Mouse (Mus musculus) hindbrain, embryonic 11.5 days (tissue): ENCODE results near the gene Sptlc2. TPM values are rescaled to one million over a fixed set of nuclear protein-coding genes. Genes with fewer than 3 reads are reported as not detected.

Source experiments
- ATAC-seq: fragments of 200-750 bp; cut with Nextera tagmentation; 2 replicates; pipeline ENCODE4 v1.8.0; 2017; ENCODE audit warnings: mild to moderate bottlenecking, moderate TSS enrichment, moderate library complexity; ENCODE audit not compliant: low FRiP score
- DNase-seq: peaks from one replicate; pipeline ENCODE4 v3.0.0-alpha.2; 2015; ENCODE audit warnings: low spot score
- H3K27ac ChIP-seq: fragments of 300-500 bp; sonication (generic); 2 replicates; pipeline ENCODE4 v1.5.1; 2014; ENCODE audit warnings: mild to moderate bottlenecking, low read depth, low read length
- H3K27me3 ChIP-seq: fragments of 300-500 bp; sonication (generic); 2 replicates; pipeline ENCODE4 v1.6.1; 2014; ENCODE audit warnings: mild to moderate bottlenecking, low read length, moderate library complexity, mixed read lengths; ENCODE audit not compliant: control insufficient read depth, insufficient read depth
- H3K36me3 ChIP-seq: fragments of 300-500 bp; sonication (generic); 2 replicates; pipeline ENCODE4 v1.6.1; 2014; ENCODE audit warnings: mild to moderate bottlenecking, low read length, moderate library complexity, mixed read lengths; ENCODE audit not compliant: control insufficient read depth, insufficient read depth
- H3K4me1 ChIP-seq: fragments of 300-500 bp; sonication (generic); replicated peaks from 2 replicates; pipeline ENCODE4 v1.6.1; 2014; ENCODE audit warnings: low read length, mixed read lengths; ENCODE audit not compliant: control insufficient read depth, insufficient read depth
- H3K4me2 ChIP-seq: fragments of 300-500 bp; sonication (generic); replicated peaks from 2 replicates; pipeline ENCODE4 v1.6.1; 2014; ENCODE audit warnings: mild to moderate bottlenecking, low read depth, low read length
- H3K4me3 ChIP-seq: fragments of 300-500 bp; sonication (generic); 2 replicates; pipeline ENCODE4 v1.5.1; 2014; ENCODE audit warnings: low read depth, low read length
- H3K9ac ChIP-seq: fragments of 300-500 bp; sonication (generic); 2 replicates; pipeline ENCODE4 v1.6.1; 2014; ENCODE audit warnings: low read depth, low read length
- H3K9me3 ChIP-seq: fragments of 300-500 bp; sonication (generic); 2 replicates; pipeline ENCODE4 v1.6.1; 2016; ENCODE audit warnings: low read length; ENCODE audit not compliant: control insufficient read depth
- WGBS: fragments of 180-500 bp; shearing (Covaris S2); extraction: QIAGEN DNeasy Blood & Tissue Kit; methylation state at CpG from one replicate; pipeline ENCODE4 v1.1.7; 2014; 5-methylcytosine and 5-hydroxymethylcytosine counted together
- polyA plus RNA-seq: library from polyadenylated mRNA; unstranded; fragments of >200 nt; fragmentation: Nextera tagmentation; extraction: Ambion mirVana; gene quantifications from 2 replicates; pipeline ENCODE4 v1.2.1, GENCODE M21; 2014

Gene Sptlc2
- polyA plus RNA-seq, 1 experiment from 2014 or later = 63.7 TPM

DNA sequence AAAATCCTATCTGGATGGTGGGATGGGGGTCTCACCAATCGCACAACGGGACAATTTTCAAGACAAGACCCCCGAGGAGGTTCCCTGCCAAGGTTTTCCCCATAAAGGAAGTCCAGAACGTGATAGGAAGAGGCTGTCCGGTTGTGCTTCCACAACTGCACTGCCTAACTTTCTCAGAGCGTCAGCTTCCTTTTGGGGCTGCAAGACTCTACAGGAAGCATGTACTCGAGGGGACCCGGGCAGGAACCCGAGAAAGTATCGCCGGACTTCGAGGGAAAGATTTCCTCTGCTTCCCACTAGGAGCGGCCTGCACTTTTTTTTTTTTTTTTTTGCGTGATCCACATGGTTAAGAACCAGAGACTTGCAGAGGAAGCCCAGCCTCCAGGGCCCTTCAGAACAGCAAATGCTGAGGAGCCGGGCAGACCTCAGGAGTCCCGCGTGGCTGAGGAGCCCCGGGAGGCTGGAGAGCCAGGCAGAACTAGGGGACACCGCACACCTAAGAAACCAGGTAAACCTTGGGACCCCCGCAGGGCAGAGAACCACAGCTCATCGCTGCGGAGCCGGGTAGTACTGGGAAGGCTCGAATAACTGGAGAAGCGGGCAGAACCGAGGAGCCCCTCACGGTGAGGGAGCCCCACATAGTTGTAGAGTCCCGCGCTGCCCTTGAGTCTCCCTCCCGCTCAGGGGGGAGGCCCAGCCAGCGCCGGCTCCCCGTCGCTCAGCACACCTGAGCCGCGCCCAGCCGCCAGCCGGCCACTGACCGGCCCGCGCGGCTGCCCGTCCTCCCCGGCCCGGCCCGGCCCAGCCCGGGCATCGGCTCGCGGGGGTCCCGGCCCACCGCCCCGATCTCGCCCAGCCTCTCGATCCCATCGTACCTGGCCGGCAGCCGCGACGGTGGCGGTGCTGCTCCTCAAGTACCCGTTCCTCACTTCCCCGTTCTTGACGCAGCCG is 709 bp downstream of the Sptlc2 start:
- Histone ChIP-seq H3K9ac (peak overlapping the region; percentile 91), H3K4me2 (peak overlapping the region; percentile 94), H3K36me3 (no peaks in the 10 kb centered on the region), H3K4me1 (no peaks in the 10 kb centered on the region), H3K4me3 (peak overlapping the region; percentile 99), H3K9me3 (no peaks in the 10 kb centered on the region), H3K27me3 (no peaks in the 10 kb centered on the region), H3K27ac (peak overlapping the region; percentile 68; the same call in 1 of the 2 replicates)
- ATAC-seq = peak; percentile 59
- DNase-seq = peak; percentile 28
- 3% methylated on average over 53 of the region's 65 CpGs for WGBS

- H3K27ac ChIP-seq = no peak overlapping the region
- H3K4me3 ChIP-seq = no peak overlapping the region
- no peak overlapping the region for H3K4me2 ChIP-seq
- 86% methylated on average over 3 of the region's 3 CpGs for WGBS
- H3K9me3 ChIP-seq = no peaks in the 10 kb centered on the region
- H3K36me3 ChIP-seq = no peaks in the 10 kb centered on the region
- H3K9ac ChIP-seq = no peak overlapping the region
- ATAC-seq (no peak), DNase-seq (no peak)
- H3K4me1 ChIP-seq = no peaks in the 10 kb centered on the region
- no peaks in the 10 kb centered on the region for H3K27me3 ChIP-seq
These were observed 3.1 kb downstream of the Sptlc2 start for GRCm38 (mm10) chr12:87385051-87385450.

DNA sequence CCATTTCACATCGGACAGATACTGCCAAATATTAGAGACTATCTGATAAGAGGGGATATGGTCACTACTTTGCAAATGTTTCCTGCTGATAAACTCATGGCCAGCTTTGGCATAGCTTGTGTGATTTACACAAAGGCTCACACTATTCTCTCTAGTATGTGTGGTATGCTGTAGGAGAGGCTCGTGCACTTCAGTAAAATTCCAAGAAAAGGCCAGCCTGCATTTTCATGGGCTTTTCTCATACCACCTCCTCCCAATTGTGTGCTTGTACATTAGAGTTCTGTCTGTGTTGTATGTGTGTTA is 6.8 kb downstream of the Sptlc2 start:
- Histone ChIP-seq H3K36me3 (no peaks in the 10 kb centered on the region), H3K4me3 (no peak overlapping the region), H3K4me1 (no peaks in the 10 kb centered on the region), H3K9me3 (no peaks in the 10 kb centered on the region), H3K9ac (no peak overlapping the region), H3K27ac (no peak overlapping the region), H3K4me2 (no peak overlapping the region), H3K27me3 (no peaks in the 10 kb centered on the region)
- no peak for ATAC-seq
- WGBS = 84% methylated on average over 2 of the region's 2 CpGs
- DNase-seq = no peak

DNA sequence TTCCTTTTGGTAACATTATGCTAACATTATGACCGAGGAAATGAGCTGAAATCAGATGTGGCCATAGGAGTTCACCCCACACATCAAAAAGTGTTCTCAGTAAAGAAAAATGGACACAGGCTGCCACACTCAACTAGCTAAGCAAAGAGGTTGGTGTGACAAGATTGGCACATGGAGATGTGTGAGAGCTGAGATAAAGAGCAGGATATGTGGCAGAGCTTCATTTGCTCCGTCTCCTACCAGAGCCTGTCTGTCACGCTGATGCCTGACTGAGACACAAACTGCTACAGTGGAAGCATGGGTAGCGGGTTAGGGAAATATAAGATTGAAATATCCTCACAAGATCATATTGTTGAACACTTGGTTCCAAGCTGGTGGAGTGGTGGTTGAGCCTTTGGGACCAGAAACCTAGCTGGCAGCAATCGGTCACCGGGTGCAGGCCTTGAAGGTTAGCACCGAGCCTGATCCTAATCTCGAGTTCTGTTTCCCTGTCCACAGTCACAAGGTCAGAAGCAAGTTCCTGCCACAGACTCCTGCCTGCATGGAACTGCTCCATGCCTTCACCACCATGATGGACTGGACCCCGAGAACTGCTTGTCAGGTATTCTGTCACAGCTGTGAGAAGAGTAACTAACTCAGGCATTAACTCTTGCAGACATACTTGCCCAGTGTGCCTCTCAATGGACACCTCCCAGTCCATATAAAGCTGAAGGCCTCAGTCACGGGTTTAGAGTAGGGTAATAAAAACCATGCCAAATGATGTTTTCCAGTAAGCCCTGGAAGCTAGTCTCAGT is 7.4 kb downstream of the Sptlc2 start:
- H3K4me1 ChIP-seq = no peaks in the 10 kb centered on the region
- no peaks in the 10 kb centered on the region for H3K36me3 ChIP-seq
- no peak overlapping the region for H3K27ac ChIP-seq
- no peak overlapping the region for H3K9ac ChIP-seq
- DNase-seq = no peak
- no peak overlapping the region for H3K4me3 ChIP-seq
- no peaks in the 10 kb centered on the region for H3K27me3 ChIP-seq
- no peak for ATAC-seq
- 90% methylated on average over 10 of the region's 10 CpGs for WGBS
- H3K9me3 ChIP-seq = no peaks in the 10 kb centered on the region
- no peak overlapping the region for H3K4me2 ChIP-seq

DNA sequence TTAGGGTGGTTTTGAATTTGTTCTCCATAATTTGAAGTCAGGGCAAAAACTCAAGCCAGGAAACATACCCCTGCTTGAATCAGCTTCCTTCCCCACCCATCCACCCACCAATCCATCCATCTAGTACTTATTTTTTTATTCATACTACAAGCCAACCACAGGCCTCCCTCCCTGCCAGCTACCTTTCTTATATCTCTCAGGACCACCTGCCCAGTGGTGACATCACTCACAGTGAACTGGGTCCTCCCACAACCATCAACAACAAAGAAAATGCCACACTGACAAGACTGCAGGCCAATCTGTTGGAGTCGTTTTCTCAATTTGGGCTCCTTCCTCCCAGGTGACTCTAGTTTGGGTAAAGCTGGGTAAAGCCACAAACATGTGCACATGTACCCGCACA is 8.7 kb downstream of the Sptlc2 start:
- DNase-seq (no peak), ATAC-seq (no peak)
- Histone ChIP-seq H3K36me3 (no peaks in the 10 kb centered on the region), H3K9ac (no peak overlapping the region), H3K4me3 (no peak overlapping the region), H3K4me1 (no peaks in the 10 kb centered on the region), H3K4me2 (no peak overlapping the region), H3K27me3 (no peaks in the 10 kb centered on the region), H3K9me3 (no peaks in the 10 kb centered on the region), H3K27ac (no peak overlapping the region)
- 79% methylated on average over 2 of the region's 2 CpGs for WGBS

GRCm38 (mm10) chr12:87374159-87374558 is 14.0 kb downstream of the Sptlc2 start:
- Histone ChIP-seq H3K4me1 (no peaks in the 10 kb centered on the region), H3K27me3 (no peaks in the 10 kb centered on the region), H3K27ac (no peak overlapping the region), H3K36me3 (no peaks in the 10 kb centered on the region), H3K9me3 (no peaks in the 10 kb centered on the region), H3K9ac (no peak overlapping the region), H3K4me2 (no peak overlapping the region), H3K4me3 (no peak overlapping the region)
- DNase-seq (no peak), ATAC-seq (no peak)
- 90% methylated on average over 6 of the region's 6 CpGs for WGBS

- WGBS = 86% methylated on average over 2 of the region's 2 CpGs
These were observed 18.8 kb downstream of the Sptlc2 start for GRCm38 (mm10) chr12:87369319-87369718.

GRCm38 (mm10) chr12:87368092-87368491 is 20.1 kb downstream of the Sptlc2 start:
- Histone ChIP-seq H3K4me1 (no peaks in the 10 kb centered on the region), H3K9ac (no peak overlapping the region)

More at GRCm38 (mm10) chr12:87369319-87369718, 18.8 kb downstream of the Sptlc2 start:
- ATAC-seq (no peak), DNase-seq (no peak)
- no peak overlapping the region for H3K9ac ChIP-seq
- H3K4me2 ChIP-seq = no peak overlapping the region
- no peaks in the 10 kb centered on the region for H3K9me3 ChIP-seq
- H3K27me3 ChIP-seq = no peaks in the 10 kb centered on the region
- H3K27ac ChIP-seq = no peak overlapping the region
- H3K4me3 ChIP-seq = no peak overlapping the region
- no peaks in the 10 kb centered on the region for H3K4me1 ChIP-seq
- no peaks in the 10 kb centered on the region for H3K36me3 ChIP-seq

More at GRCm38 (mm10) chr12:87368092-87368491, 20.1 kb downstream of the Sptlc2 start:
- H3K27ac ChIP-seq = no peak overlapping the region
- DNase-seq = no peak
- no peaks in the 10 kb centered on the region for H3K27me3 ChIP-seq
- H3K9me3 ChIP-seq = no peaks in the 10 kb centered on the region
- H3K4me3 ChIP-seq = no peak overlapping the region
- no peaks in the 10 kb centered on the region for H3K36me3 ChIP-seq
- ATAC-seq = no peak
- no peak overlapping the region for H3K4me2 ChIP-seq
